Mouse (Mus musculus): ENCODE data around the gene Rin1. TPM values are rescaled to one million over a fixed set of nuclear protein-coding genes. Genes with fewer than 3 reads are reported as not detected.

Gene Rin1
- polyA plus RNA-seq, 1 experiment from 2014 or later: 4.8 TPM

DNA sequence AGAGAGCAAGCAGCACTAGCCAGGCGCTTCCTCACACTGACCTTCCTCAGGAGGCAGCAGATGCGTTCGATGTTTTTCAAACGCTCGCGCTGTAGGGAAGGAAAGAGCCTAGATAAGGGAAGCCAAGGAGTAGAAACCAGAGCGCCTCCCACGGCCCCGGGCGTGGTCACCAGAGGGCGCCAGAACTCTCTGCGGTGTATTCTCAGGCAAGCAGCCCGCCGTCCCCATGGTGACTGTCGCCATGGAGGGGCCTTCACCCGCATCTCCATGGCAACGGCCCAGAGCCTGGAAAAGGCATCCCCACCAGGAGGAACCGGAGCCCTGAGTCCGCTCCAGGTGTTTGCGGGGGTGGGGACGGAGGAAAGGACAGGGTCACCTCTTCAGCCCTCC lies 44.0 kb downstream of the Rin1 start:
- peak; percentile 68 for ATAC-seq (ENCODE audit: low FRiP score, low TSS enrichment)
- Histone ChIP-seq H3K9ac (ENCODE audit: low read depth, low read length) (no peak overlapping the region), H3K9me3 (ENCODE audit: control insufficient read depth, low read length) (no peaks in the 10 kb centered on the region), H3K27me3 (ENCODE audit: control insufficient read depth, insufficient read depth, low read length) (no peaks in the 10 kb centered on the region), H3K4me2 (replicated peaks; ENCODE audit: low read depth, low read length) (no peak overlapping the region), H3K4me1 (ENCODE audit: control insufficient read depth, insufficient read depth, low read length) (peaks cover 38% of the 10 kb centered on the region), H3K27ac (ENCODE audit: low read depth, low read length) (no peak overlapping the region), H3K36me3 (ENCODE audit: control insufficient read depth, insufficient read depth, low read length) (peaks cover 35% of the 10 kb centered on the region), H3K4me3 (ENCODE audit: low read length) (no peak overlapping the region)
- 1% methylated on average over 21 of the region's 21 CpGs for WGBS

DNA sequence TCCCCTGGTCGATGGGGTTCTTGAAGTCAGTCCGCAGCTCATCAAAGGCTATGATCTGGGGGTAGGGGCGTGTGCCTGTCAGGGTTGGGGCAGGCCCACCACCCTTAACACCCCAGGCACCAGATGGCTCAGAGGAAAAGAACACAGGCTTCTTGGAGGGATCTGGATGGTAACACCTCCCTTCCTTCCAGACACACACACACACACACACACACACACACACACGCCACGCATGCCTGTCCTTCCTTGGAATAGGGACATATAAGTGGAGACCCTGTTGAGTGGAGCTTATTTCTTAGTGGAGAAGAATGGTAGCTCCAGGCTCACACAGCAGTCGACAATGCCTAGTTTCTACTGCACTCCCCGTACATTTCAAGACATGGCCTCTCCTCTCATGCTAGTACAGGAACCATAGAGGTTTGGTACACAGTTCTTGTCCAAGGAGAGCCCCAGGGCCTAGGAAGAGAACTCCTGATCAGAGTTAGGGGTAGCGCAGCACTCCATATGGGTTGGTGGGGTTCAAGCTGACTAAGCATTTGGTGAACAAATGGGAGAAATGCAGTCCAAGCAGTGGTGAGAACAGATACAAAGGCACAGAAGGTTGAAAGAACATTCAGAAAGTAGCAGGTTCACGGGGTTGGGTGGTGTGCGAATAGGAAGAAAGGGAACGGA lies 44.6 kb downstream of the Rin1 start:
- ATAC-seq (ENCODE audit: low FRiP score, low TSS enrichment): no peak
- H3K4me3 ChIP-seq (ENCODE audit: low read length): no peak overlapping the region
- H3K4me2 ChIP-seq (replicated peaks; ENCODE audit: low read depth, low read length): no peak overlapping the region
- peaks cover 39% of the 10 kb centered on the region for H3K36me3 ChIP-seq (ENCODE audit: control insufficient read depth, insufficient read depth, low read length)
- 43% methylated on average over 11 of the region's 11 CpGs for WGBS
- H3K9ac ChIP-seq (ENCODE audit: low read depth, low read length): no peak overlapping the region
- no peaks in the 10 kb centered on the region for H3K27me3 ChIP-seq (ENCODE audit: control insufficient read depth, insufficient read depth, low read length)
- no peaks in the 10 kb centered on the region for H3K9me3 ChIP-seq (ENCODE audit: control insufficient read depth, low read length)
- H3K4me1 ChIP-seq (ENCODE audit: control insufficient read depth, insufficient read depth, low read length): peaks cover 38% of the 10 kb centered on the region
- H3K27ac ChIP-seq (ENCODE audit: low read depth, low read length): no peak overlapping the region

DNA sequence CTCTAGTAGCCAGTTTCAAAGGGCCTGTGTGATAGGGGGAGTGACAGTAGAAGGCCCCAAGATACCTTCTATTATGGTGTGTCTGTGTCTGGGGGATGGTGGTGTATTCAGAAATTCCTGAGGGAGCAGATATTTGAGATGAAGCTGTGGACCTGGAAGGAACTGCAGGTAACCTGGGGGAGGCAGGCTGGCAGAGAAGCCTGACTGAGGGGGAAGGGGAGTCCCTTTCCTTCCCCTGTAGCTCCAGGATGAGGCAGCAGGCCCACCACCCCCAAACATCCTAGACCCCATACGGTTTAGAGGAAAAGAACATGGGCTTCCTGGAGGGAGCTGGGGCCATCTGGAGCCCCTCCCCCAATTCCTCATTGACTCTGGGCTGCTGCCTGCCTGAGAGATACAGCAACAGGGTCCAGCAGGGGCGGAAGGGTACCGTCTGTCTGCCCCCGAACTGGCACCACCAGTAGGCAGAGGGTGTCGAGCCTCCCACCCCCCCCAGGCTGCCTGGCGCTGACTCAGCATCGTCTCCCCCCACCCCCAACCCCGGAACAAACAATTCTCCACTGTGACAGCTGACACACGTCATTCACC lies 45.7 kb downstream of the Rin1 start:
- no peak overlapping the region; the same call in 1 of the 2 replicates for H3K4me2 ChIP-seq (replicated peaks; ENCODE audit: low read depth, low read length)
- no peaks in the 10 kb centered on the region for H3K9me3 ChIP-seq (ENCODE audit: control insufficient read depth, low read length)
- ATAC-seq (ENCODE audit: low FRiP score, low TSS enrichment): no peak
- H3K4me1 ChIP-seq (ENCODE audit: control insufficient read depth, insufficient read depth, low read length): peaks cover 38% of the 10 kb centered on the region
- H3K27me3 ChIP-seq (ENCODE audit: control insufficient read depth, insufficient read depth, low read length): no peaks in the 10 kb centered on the region
- no peak overlapping the region for H3K9ac ChIP-seq (ENCODE audit: low read depth, low read length)
- H3K4me3 ChIP-seq (ENCODE audit: low read length): no peak overlapping the region
- peaks cover 43% of the 10 kb centered on the region for H3K36me3 ChIP-seq (ENCODE audit: control insufficient read depth, insufficient read depth, low read length)
- H3K27ac ChIP-seq (ENCODE audit: low read depth, low read length): no peak overlapping the region
- 17% methylated on average over 9 of the region's 9 CpGs for WGBS

GRCm38 (mm10) chr19:5097521-5098362 lies 47.5 kb downstream of the Rin1 start:
- Histone ChIP-seq H3K9ac (ENCODE audit: low read depth, low read length) (peak overlapping the region; percentile 81), H3K9me3 (ENCODE audit: control insufficient read depth, low read length) (no peaks in the 10 kb centered on the region), H3K27me3 (ENCODE audit: control insufficient read depth, insufficient read depth, low read length) (no peaks in the 10 kb centered on the region), H3K4me2 (replicated peaks; ENCODE audit: low read depth, low read length) (peak overlapping the region; percentile 100), H3K27ac (ENCODE audit: low read depth, low read length) (no peak overlapping the region), H3K36me3 (ENCODE audit: control insufficient read depth, insufficient read depth, low read length) (peaks cover 45% of the 10 kb centered on the region), H3K4me1 (ENCODE audit: control insufficient read depth, insufficient read depth, low read length) (peaks cover 38% of the 10 kb centered on the region), H3K4me3 (ENCODE audit: low read length) (peak overlapping the region; percentile 65)
- 3% methylated on average over 29 of the region's 31 CpGs for WGBS
- peak; percentile 15 for ATAC-seq (ENCODE audit: low FRiP score, low TSS enrichment)

GRCm38 (mm10) chr19:5098363-5099143 lies 48.3 kb downstream of the Rin1 start, which contains the start of gene Cnih2:
Cnih2 (minus strand) TSS chr19:5098521.
- Histone ChIP-seq H3K27ac (ENCODE audit: low read depth, low read length) (no peak within 1 kb of the TSS), H3K9ac (ENCODE audit: low read depth, low read length) (peak within 1 kb of the TSS; percentile 81), H3K9me3 (ENCODE audit: control insufficient read depth, low read length) (no peaks in the 10 kb centered on the region), H3K36me3 (ENCODE audit: control insufficient read depth, insufficient read depth, low read length) (peaks cover 47% of the 10 kb centered on the region), H3K4me2 (replicated peaks; ENCODE audit: low read depth, low read length) (peak within 1 kb of the TSS; percentile 100), H3K27me3 (ENCODE audit: control insufficient read depth, insufficient read depth, low read length) (no peaks in the 10 kb centered on the region), H3K4me3 (ENCODE audit: low read length) (peak within 1 kb of the TSS; percentile 65), H3K4me1 (ENCODE audit: control insufficient read depth, insufficient read depth, low read length) (peaks cover 38% of the 10 kb centered on the region)
- WGBS: 3% methylated on average over 41 of the region's 48 CpGs
- peak; percentile 65 for ATAC-seq (ENCODE audit: low FRiP score, low TSS enrichment)

DNA sequence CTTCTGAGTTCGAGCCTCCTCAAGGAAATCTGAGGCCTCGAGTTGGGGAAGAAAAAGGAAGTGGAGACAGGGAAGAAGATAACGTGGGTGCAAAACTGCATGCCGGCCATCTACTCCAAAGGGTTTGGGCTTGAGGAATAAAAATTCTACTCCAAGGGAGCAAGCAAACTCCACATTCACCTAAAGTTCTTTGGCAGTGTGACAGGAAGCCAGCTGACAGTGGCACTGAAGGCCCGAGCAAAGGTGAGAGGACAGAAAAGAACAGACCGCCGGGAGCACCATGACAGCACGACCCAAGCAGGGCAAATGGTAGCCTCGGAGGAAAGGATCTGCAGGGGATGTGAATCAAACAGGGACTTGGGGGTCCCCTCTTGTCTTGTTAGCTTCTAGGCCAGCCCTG lies 55.8 kb downstream of the Rin1 start:
- 6% methylated on average over 9 of the region's 9 CpGs for WGBS
- Histone ChIP-seq H3K36me3 (ENCODE audit: control insufficient read depth, insufficient read depth, low read length) (peaks cover 61% of the 10 kb centered on the region), H3K27ac (ENCODE audit: low read depth, low read length) (peak overlapping the region; percentile 91), H3K9me3 (ENCODE audit: control insufficient read depth, low read length) (no peaks in the 10 kb centered on the region), H3K4me3 (ENCODE audit: low read length) (peak overlapping the region; percentile 86), H3K4me1 (ENCODE audit: control insufficient read depth, insufficient read depth, low read length) (peaks cover 22% of the 10 kb centered on the region), H3K4me2 (replicated peaks; ENCODE audit: low read depth, low read length) (peak overlapping the region; percentile 91), H3K27me3 (ENCODE audit: control insufficient read depth, insufficient read depth, low read length) (no peaks in the 10 kb centered on the region), H3K9ac (ENCODE audit: low read depth, low read length) (peak overlapping the region; percentile 84)
- ATAC-seq (ENCODE audit: low FRiP score, low TSS enrichment): no peak

Other genes starting within 250 kb of the Rin1 start
- gene Gm21992, start 238.9 kb upstream of the Rin1 start, polyA plus RNA-seq (2014; fragmentation: Nextera tagmentation; extraction: Ambion mirVana): 30.6 and 41.2 TPM in 2 replicates
- 71.4 and 102 TPM in 2 replicates for gene Rbm14, start 238.8 kb upstream of the Rin1 start, polyA plus RNA-seq (2014; fragmentation: Nextera tagmentation; extraction: Ambion mirVana)
- 53.5 and 57.4 TPM in 2 replicates for gene Ccs, start 211.1 kb upstream of the Rin1 start, polyA plus RNA-seq (2014; fragmentation: Nextera tagmentation; extraction: Ambion mirVana)
- gene Ccdc87, start 211.1 kb upstream of the Rin1 start, polyA plus RNA-seq (2014; fragmentation: Nextera tagmentation; extraction: Ambion mirVana): not detected in 2 replicates
- 36.2 and 43.6 TPM in 2 replicates for gene Ctsf, start 195.4 kb upstream of the Rin1 start, polyA plus RNA-seq (2014; fragmentation: Nextera tagmentation; extraction: Ambion mirVana)
- 12.8 and 13.8 TPM in 2 replicates for gene Actn3, start 172.6 kb upstream of the Rin1 start, polyA plus RNA-seq (2014; fragmentation: Nextera tagmentation; extraction: Ambion mirVana)
- gene Zdhhc24, start 171.8 kb upstream of the Rin1 start, polyA plus RNA-seq (2014; fragmentation: Nextera tagmentation; extraction: Ambion mirVana): 8.3 and 9.4 TPM in 2 replicates
- 6.3 and 6.8 TPM in 2 replicates for gene Bbs1, start 143.9 kb upstream of the Rin1 start, polyA plus RNA-seq (2014; fragmentation: Nextera tagmentation; extraction: Ambion mirVana)
- 70.1 and 87.4 TPM in 2 replicates for gene Dpp3, start 122.2 kb upstream of the Rin1 start, polyA plus RNA-seq (2014; fragmentation: Nextera tagmentation; extraction: Ambion mirVana)
- gene Peli3, start 107.4 kb upstream of the Rin1 start, polyA plus RNA-seq (2014; fragmentation: Nextera tagmentation; extraction: Ambion mirVana): 1.5 and 3.8 TPM in 2 replicates
- 137 and 178 TPM in 2 replicates for gene Mrpl11, start 88.3 kb upstream of the Rin1 start, polyA plus RNA-seq (2014; fragmentation: Nextera tagmentation; extraction: Ambion mirVana)
- gene Npas4, start 60.2 kb upstream of the Rin1 start, polyA plus RNA-seq (2014; fragmentation: Nextera tagmentation; extraction: Ambion mirVana): not detected in 2 replicates
- gene Slc29a2, start 26.6 kb upstream of the Rin1 start, polyA plus RNA-seq (2014; fragmentation: Nextera tagmentation; extraction: Ambion mirVana): 3.5 and 7.9 TPM in 2 replicates
- gene B4gat1, start 11.7 kb upstream of the Rin1 start, polyA plus RNA-seq (2014; fragmentation: Nextera tagmentation; extraction: Ambion mirVana): 35.7 and 44.8 TPM in 2 replicates
- 1.2 and 1.5 TPM in 2 replicates for gene AC124502.3, start 11.6 kb upstream of the Rin1 start, polyA plus RNA-seq (2014; fragmentation: Nextera tagmentation; extraction: Ambion mirVana)
- gene Brms1, start 9.1 kb upstream of the Rin1 start, polyA plus RNA-seq (2014; fragmentation: Nextera tagmentation; extraction: Ambion mirVana): 43.3 and 57.5 TPM in 2 replicates
- gene Cd248, start 17.6 kb downstream of the Rin1 start, polyA plus RNA-seq (2014; fragmentation: Nextera tagmentation; extraction: Ambion mirVana): 44.2 and 57.9 TPM in 2 replicates
- gene Tmem151a, start 35.0 kb downstream of the Rin1 start, polyA plus RNA-seq (2014; fragmentation: Nextera tagmentation; extraction: Ambion mirVana): 1.2 and 1.7 TPM in 2 replicates
- 114 and 115 TPM in 2 replicates for gene Yif1a, start 38.1 kb downstream of the Rin1 start, polyA plus RNA-seq (2014; fragmentation: Nextera tagmentation; extraction: Ambion mirVana)
- gene Cnih2, start 48.0 kb downstream of the Rin1 start, polyA plus RNA-seq (2014; fragmentation: Nextera tagmentation; extraction: Ambion mirVana): 23.1 and 26.5 TPM in 2 replicates
- 273 and 286 TPM in 2 replicates for gene Rab1b, start 56.6 kb downstream of the Rin1 start, polyA plus RNA-seq (2014; fragmentation: Nextera tagmentation; extraction: Ambion mirVana)
- gene Klc2, start 68.1 kb downstream of the Rin1 start, polyA plus RNA-seq (2014; fragmentation: Nextera tagmentation; extraction: Ambion mirVana): 15.4 and 24.5 TPM in 2 replicates
- 17.6 and 30.4 TPM in 2 replicates for gene Pacs1, start 222.6 kb downstream of the Rin1 start, polyA plus RNA-seq (2014; fragmentation: Nextera tagmentation; extraction: Ambion mirVana)
- 293 and 384 TPM in 2 replicates for gene Sf3b2, start 245.0 kb downstream of the Rin1 start, polyA plus RNA-seq (2014; fragmentation: Nextera tagmentation; extraction: Ambion mirVana)
- gene Gal3st3, start 247.8 kb downstream of the Rin1 start, polyA plus RNA-seq (2014; fragmentation: Nextera tagmentation; extraction: Ambion mirVana): 2.9 and 4.4 TPM in 2 replicates

Data from kidney, embryonic 14.5 days (tissue).